Mouse (Mus musculus) midbrain, embryonic 12.5 days (tissue): ENCODE results near the gene Skap1. TPM values are rescaled to one million over a fixed set of nuclear protein-coding genes. Genes with fewer than 3 reads are reported as not detected.

Experiments used
- ATAC-seq: fragments of 200-750 bp; cut with Nextera tagmentation; 2 replicates; pipeline ENCODE4 v1.8.0; 2017; ENCODE audit warnings: low read depth, moderate TSS enrichment, moderate library complexity; ENCODE audit not compliant: low FRiP score
- H3K27ac ChIP-seq: fragments of 300-500 bp; sonication (generic); replicated peaks from 2 replicates; pipeline ENCODE4 v1.5.1; 2016; ENCODE audit warnings: mild to moderate bottlenecking
- H3K27me3 ChIP-seq: fragments of 300-500 bp; sonication (generic); 2 replicates; pipeline ENCODE4 v1.6.1; 2016; ENCODE audit warnings: mild to moderate bottlenecking
- H3K36me3 ChIP-seq: fragments of 300-500 bp; sonication (generic); 2 replicates; pipeline ENCODE4 v1.6.1; 2016
- H3K4me1 ChIP-seq: fragments of 300-500 bp; sonication (generic); 2 replicates; pipeline ENCODE4 v1.6.1; 2016
- H3K4me2 ChIP-seq: fragments of 300-500 bp; sonication (generic); replicated peaks from 2 replicates; pipeline ENCODE4 v1.6.1; 2016; ENCODE audit warnings: mild to moderate bottlenecking, moderate library complexity
- H3K4me3 ChIP-seq: fragments of 300-500 bp; sonication (generic); 2 replicates; pipeline ENCODE4 v1.5.1; 2016; ENCODE audit warnings: mild to moderate bottlenecking
- H3K9ac ChIP-seq: fragments of 300-500 bp; sonication (generic); replicated peaks from 2 replicates; pipeline ENCODE4 v1.6.1; 2016; ENCODE audit warnings: mild to moderate bottlenecking, moderate library complexity
- H3K9me3 ChIP-seq: fragments of 300-500 bp; sonication (generic); 2 replicates; pipeline ENCODE4 v1.6.1; 2016; ENCODE audit warnings: mild to moderate bottlenecking
- WGBS: fragments of 180-500 bp; shearing (Covaris S2); methylation state at CpG from one replicate; pipeline ENCODE4 v1.1.7; 2016; 5-methylcytosine and 5-hydroxymethylcytosine counted together
- polyA plus RNA-seq: library from polyadenylated mRNA; unstranded; fragments of >200 nt; fragmentation: Nextera tagmentation; extraction: Ambion mirVana; gene quantifications from 2 replicates; pipeline ENCODE4 v1.2.1, GENCODE M21; 2016

The Skap1 gene
- polyA plus RNA-seq: 1.7 and 2.0 TPM in 2 replicates

GRCm38 (mm10) chr11:96463986-96464715, at the start of gene Skap1:
TSS of gene Skap1 (plus strand) at chr11:96464593.
- H3K27ac ChIP-seq: no peak within 1 kb of the TSS
- ATAC-seq: no peak
- no peak within 1 kb of the TSS; the same call in 1 of the 2 replicates for H3K9ac ChIP-seq
- H3K27me3 ChIP-seq: peaks cover 34% of the 10 kb centered on the region
- H3K36me3 ChIP-seq: no peaks in the 10 kb centered on the region
- no peaks in the 10 kb centered on the region for H3K9me3 ChIP-seq
- H3K4me1 ChIP-seq: peaks cover 45% of the 10 kb centered on the region
- WGBS: 9% methylated on average over 39 of the region's 42 CpGs
- H3K4me3 ChIP-seq: peak within 1 kb of the TSS; percentile 39
- peak within 1 kb of the TSS; percentile 66 for H3K4me2 ChIP-seq

GRCm38 (mm10) chr11:96421074-96421473, 43.3 kb upstream of the Skap1 start:
- Histone ChIP-seq H3K9me3 (no peaks in the 10 kb centered on the region), H3K4me3 (no peak overlapping the region), H3K27me3 (0 out of 2 replicates have a peak, but pooled peaks cover 3% of the 10 kb centered on the region), H3K4me1 (no peaks in the 10 kb centered on the region), H3K27ac (no peak overlapping the region), H3K4me2 (no peak overlapping the region), H3K9ac (no peak overlapping the region), H3K36me3 (no peaks in the 10 kb centered on the region)
- ATAC-seq: no peak
- WGBS: 54% methylated on average over 5 of the region's 5 CpGs

GRCm38 (mm10) chr11:96421517-96422265, 42.7 kb upstream of the Skap1 start:
- no peak for ATAC-seq
- Histone ChIP-seq H3K9ac (no peak overlapping the region), H3K4me3 (no peak overlapping the region)

GRCm38 (mm10) chr11:96425193-96425592, 39.2 kb upstream of the Skap1 start:
- no peak overlapping the region for H3K4me2 ChIP-seq
- H3K27ac ChIP-seq: no peak overlapping the region
- H3K36me3 ChIP-seq: no peaks in the 10 kb centered on the region
- no peak overlapping the region for H3K4me3 ChIP-seq
- H3K9me3 ChIP-seq: no peaks in the 10 kb centered on the region
- no peak for ATAC-seq
- 0 out of 2 replicates have a peak, but pooled peaks cover 3% of the 10 kb centered on the region for H3K27me3 ChIP-seq
- H3K9ac ChIP-seq: no peak overlapping the region
- WGBS: 89% methylated on average over 6 of the region's 6 CpGs
- no peaks in the 10 kb centered on the region for H3K4me1 ChIP-seq

More at GRCm38 (mm10) chr11:96421517-96422265, 42.7 kb upstream of the Skap1 start:
- Histone ChIP-seq H3K4me2 (no peak overlapping the region), H3K4me1 (no peaks in the 10 kb centered on the region), H3K27ac (no peak overlapping the region), H3K36me3 (no peaks in the 10 kb centered on the region), H3K9me3 (no peaks in the 10 kb centered on the region), H3K27me3 (0 out of 2 replicates have a peak, but pooled peaks cover 3% of the 10 kb centered on the region)
- 68% methylated on average over 11 of the region's 11 CpGs for WGBS

- Histone ChIP-seq H3K4me2 (no peak overlapping the region), H3K36me3 (no peaks in the 10 kb centered on the region), H3K4me3 (no peak overlapping the region), H3K4me1 (no peaks in the 10 kb centered on the region), H3K9me3 (no peaks in the 10 kb centered on the region), H3K27me3 (no peaks in the 10 kb centered on the region), H3K9ac (no peak overlapping the region), H3K27ac (no peak overlapping the region)
- no peak for ATAC-seq
- 76% methylated on average over 6 of the region's 6 CpGs for WGBS
Measured at GRCm38 (mm10) chr11:96426191-96426590, 38.2 kb upstream of the Skap1 start.

GRCm38 (mm10) chr11:96426805-96427204, 37.6 kb upstream of the Skap1 start:
- no peak for ATAC-seq
- no peaks in the 10 kb centered on the region for H3K9me3 ChIP-seq
- H3K4me3 ChIP-seq: no peak overlapping the region
- 58% methylated on average over 2 of the region's 2 CpGs for WGBS
- no peak overlapping the region for H3K9ac ChIP-seq
- no peak overlapping the region for H3K4me2 ChIP-seq
- no peaks in the 10 kb centered on the region for H3K4me1 ChIP-seq
- no peaks in the 10 kb centered on the region for H3K36me3 ChIP-seq
- no peak overlapping the region for H3K27ac ChIP-seq
- H3K27me3 ChIP-seq: no peaks in the 10 kb centered on the region

GRCm38 (mm10) chr11:96429062-96429461, 35.3 kb upstream of the Skap1 start:
- 87% methylated on average over 2 of the region's 2 CpGs for WGBS
- Histone ChIP-seq H3K27ac (no peak overlapping the region), H3K4me2 (no peak overlapping the region), H3K9ac (no peak overlapping the region), H3K36me3 (no peaks in the 10 kb centered on the region), H3K27me3 (no peaks in the 10 kb centered on the region), H3K4me1 (no peaks in the 10 kb centered on the region), H3K4me3 (no peak overlapping the region), H3K9me3 (no peaks in the 10 kb centered on the region)
- ATAC-seq: no peak

- H3K4me1 ChIP-seq: no peaks in the 10 kb centered on the region
- WGBS: 76% methylated on average over 5 of the region's 5 CpGs
- no peaks in the 10 kb centered on the region for H3K9me3 ChIP-seq
- no peaks in the 10 kb centered on the region for H3K36me3 ChIP-seq
- no peaks in the 10 kb centered on the region for H3K27me3 ChIP-seq
- ATAC-seq: no peak
- no peak overlapping the region for H3K4me3 ChIP-seq
- H3K27ac ChIP-seq: no peak overlapping the region
- H3K4me2 ChIP-seq: no peak overlapping the region
- no peak overlapping the region for H3K9ac ChIP-seq
Measured at GRCm38 (mm10) chr11:96429891-96430290, 34.5 kb upstream of the Skap1 start.

- Histone ChIP-seq H3K36me3 (no peaks in the 10 kb centered on the region), H3K4me2 (no peak overlapping the region), H3K4me1 (no peaks in the 10 kb centered on the region), H3K27me3 (0 out of 2 replicates have a peak, but pooled peaks cover 5% of the 10 kb centered on the region), H3K27ac (no peak overlapping the region), H3K4me3 (no peak overlapping the region), H3K9me3 (no peaks in the 10 kb centered on the region), H3K9ac (no peak overlapping the region)
- WGBS: 73% methylated on average over 9 of the region's 9 CpGs
- ATAC-seq: no peak
Measured at GRCm38 (mm10) chr11:96431871-96432270, 32.5 kb upstream of the Skap1 start.

GRCm38 (mm10) chr11:96434888-96435287, 29.5 kb upstream of the Skap1 start:
- H3K4me3 ChIP-seq: no peak overlapping the region
- no peaks in the 10 kb centered on the region for H3K9me3 ChIP-seq
- no peak overlapping the region for H3K27ac ChIP-seq
- H3K4me1 ChIP-seq: peaks cover 4% of the 10 kb centered on the region; the same call in 1 of the 2 replicates
- 79% methylated on average over 6 of the region's 6 CpGs for WGBS
- no peak overlapping the region for H3K4me2 ChIP-seq
- no peak for ATAC-seq
- H3K9ac ChIP-seq: no peak overlapping the region
- H3K27me3 ChIP-seq: peaks cover 14% of the 10 kb centered on the region; the same call in 1 of the 2 replicates
- H3K36me3 ChIP-seq: no peaks in the 10 kb centered on the region

- Histone ChIP-seq H3K4me2 (peak overlapping the region; percentile 25; the same call in 1 of the 2 replicates), H3K9ac (no peak overlapping the region), H3K4me1 (peaks cover 4% of the 10 kb centered on the region; the same call in 1 of the 2 replicates), H3K36me3 (no peaks in the 10 kb centered on the region), H3K9me3 (no peaks in the 10 kb centered on the region), H3K4me3 (no peak overlapping the region), H3K27ac (no peak overlapping the region), H3K27me3 (peaks cover 14% of the 10 kb centered on the region; the same call in 1 of the 2 replicates)
- ATAC-seq: no peak
- WGBS: 36% methylated on average over 7 of the region's 7 CpGs
Measured at GRCm38 (mm10) chr11:96436525-96436924, 27.9 kb upstream of the Skap1 start.

GRCm38 (mm10) chr11:96438787-96439186, 25.6 kb upstream of the Skap1 start:
- no peaks in the 10 kb centered on the region for H3K36me3 ChIP-seq
- H3K4me3 ChIP-seq: no peak overlapping the region
- no peak overlapping the region for H3K4me2 ChIP-seq
- no peak overlapping the region for H3K9ac ChIP-seq
- 5% methylated on average over 7 of the region's 7 CpGs for WGBS
- no peaks in the 10 kb centered on the region for H3K9me3 ChIP-seq
- peak; percentile 34; the same call in 1 of the 2 replicates for ATAC-seq
- H3K4me1 ChIP-seq: peaks cover 4% of the 10 kb centered on the region; the same call in 1 of the 2 replicates
- H3K27me3 ChIP-seq: peaks cover 14% of the 10 kb centered on the region; the same call in 1 of the 2 replicates
- H3K27ac ChIP-seq: peak overlapping the region; percentile 31; the same call in 1 of the 2 replicates
